Mouse (Mus musculus) lung, postnatal 0 days (tissue): ENCODE results near the gene Camta1. TPM values are rescaled to one million over a fixed set of nuclear protein-coding genes. Genes with fewer than 3 reads are reported as not detected.

Experiments
- ATAC-seq: fragments of 200-750 bp; cut with Nextera tagmentation; 2 replicates; pipeline ENCODE4 v1.8.0; 2017; ENCODE audit warnings: moderate library complexity
- DNase-seq: peaks from one replicate; pipeline ENCODE4 v3.0.0-alpha.2; 2016; ENCODE audit warnings: low spot score
- H3K27ac ChIP-seq: fragments of 300-500 bp; sonication (generic); 2 replicates; pipeline ENCODE4 v1.5.1; 2014; ENCODE audit warnings: antibody characterized with exemption, mild to moderate bottlenecking, low read length, mixed read lengths
- H3K27me3 ChIP-seq: fragments of 300-500 bp; sonication (generic); replicated peaks from 2 replicates; pipeline ENCODE4 v1.6.1; 2014; ENCODE audit warnings: low read length, mixed read lengths; ENCODE audit not compliant: insufficient read depth
- H3K36me3 ChIP-seq: fragments of 300-500 bp; sonication (generic); 2 replicates; pipeline ENCODE4 v1.6.1; 2014; ENCODE audit warnings: low read length, mixed read lengths; ENCODE audit not compliant: insufficient read depth
- H3K4me1 ChIP-seq: fragments of 300-500 bp; sonication (generic); 2 replicates; pipeline ENCODE4 v1.6.1; 2014; ENCODE audit warnings: antibody characterized with exemption, low read depth, low read length, mixed read lengths; ENCODE audit not compliant: insufficient read depth
- H3K4me2 ChIP-seq: fragments of 300-500 bp; sonication (generic); replicated peaks from 2 replicates; pipeline ENCODE4 v1.6.1; 2014; ENCODE audit warnings: low read depth, mild to moderate bottlenecking, low read length, moderate library complexity, mixed read lengths
- H3K4me3 ChIP-seq: fragments of 300-500 bp; sonication (generic); 2 replicates; pipeline ENCODE4 v1.5.1; 2014; ENCODE audit warnings: low read depth, low read length
- H3K9ac ChIP-seq: fragments of 300-500 bp; sonication (generic); replicated peaks from 2 replicates; pipeline ENCODE4 v1.6.1; 2014; ENCODE audit warnings: low read depth, mild to moderate bottlenecking
- H3K9me3 ChIP-seq: fragments of 300-500 bp; sonication (generic); 2 replicates; pipeline ENCODE4 v1.6.1; 2016; ENCODE audit warnings: low read length, mixed read lengths
- CTCF ChIP-seq: IDR thresholded peaks from 2 replicates; pipeline ENCODE4 v1.5.1; 2016; ENCODE audit warnings: antibody characterized with exemption, mild to moderate bottlenecking
- EP300 ChIP-seq: IDR thresholded peaks from 2 replicates; pipeline ENCODE4 v1.6.1; 2016; ENCODE audit warnings: antibody characterized with exemption, mild to moderate bottlenecking, control low read depth
- WGBS: fragments of 180-500 bp; shearing (Covaris S2); extraction: QIAGEN DNeasy Blood & Tissue Kit; methylation state at CpG from one replicate; pipeline ENCODE4 v1.1.7; 2014; 5-methylcytosine and 5-hydroxymethylcytosine counted together
- polyA plus RNA-seq: library from polyadenylated mRNA; unstranded; fragments of >200 nt; fragmentation: Nextera tagmentation; extraction: Ambion mirVana; gene quantifications from 2 replicates; pipeline ENCODE4 v1.2.1, GENCODE M21; 2015

The Camta1 gene
- polyA plus RNA-seq, 1 experiment from 2014 or later = 86.4 TPM

GRCm38 (mm10) chr4:151804208-151804607 lies 57.5 kb downstream of the Camta1 start:
- Histone ChIP-seq H3K4me3 (no peak overlapping the region), H3K4me2 (no peak overlapping the region), H3K27me3 (no peaks in the 10 kb centered on the region), H3K27ac (0 out of 2 replicates have a peak overlapping the region, but pooled peaks have one; percentile 5), H3K9ac (no peak overlapping the region), H3K9me3 (no peaks in the 10 kb centered on the region), H3K36me3 (no peaks in the 10 kb centered on the region), H3K4me1 (peaks cover 8% of the 10 kb centered on the region)
- ATAC-seq (no peak), DNase-seq (no peak)
- TF ChIP-seq EP300 (no peak), CTCF (no peak)
- WGBS = 73% methylated on average over 2 of the region's 2 CpGs

DNA sequence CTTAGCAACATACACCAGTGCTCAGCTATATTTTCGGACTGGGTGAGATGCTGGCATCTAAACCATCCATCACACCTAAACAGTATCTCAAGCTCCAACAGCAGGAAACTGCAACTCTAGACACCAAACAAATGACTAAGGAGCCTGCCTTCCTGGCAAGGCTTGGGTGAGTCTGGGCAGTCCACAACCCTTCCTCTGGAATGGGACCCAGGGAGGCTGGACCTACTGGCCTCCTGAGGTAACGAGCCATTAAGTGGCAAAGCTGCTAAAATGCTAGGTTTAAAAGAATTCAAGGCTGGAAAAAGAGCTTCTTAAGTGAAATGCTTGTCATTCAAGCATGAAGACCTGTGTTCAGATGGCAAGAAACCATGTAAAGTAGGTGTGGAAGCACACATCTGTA lies 63.0 kb downstream of the Camta1 start:
- no peaks in the 10 kb centered on the region for H3K9me3 ChIP-seq

DNA sequence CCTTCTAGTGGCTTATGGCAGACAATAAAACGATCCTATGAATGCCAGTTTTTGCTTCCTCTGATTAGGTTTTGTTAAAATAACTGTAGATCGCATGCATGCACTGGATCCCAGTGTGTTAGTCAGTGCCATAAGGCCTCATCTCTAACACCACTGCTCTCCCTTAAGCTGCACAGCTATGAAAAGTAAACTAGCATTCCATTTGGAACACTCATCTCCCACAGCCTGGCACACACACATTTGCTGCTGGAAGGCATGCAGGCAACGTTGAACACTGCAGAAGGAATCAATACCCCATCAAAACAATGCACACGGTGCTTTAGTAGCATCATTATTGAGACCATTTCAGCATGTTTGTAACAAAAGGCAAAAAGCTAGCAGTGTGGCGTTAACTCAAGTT lies 68.0 kb downstream of the Camta1 start:
- Histone ChIP-seq H3K4me3 (no peak overlapping the region), H3K9me3 (no peaks in the 10 kb centered on the region), H3K27me3 (no peaks in the 10 kb centered on the region), H3K4me1 (peaks cover 6% of the 10 kb centered on the region; the same call in 1 of the 2 replicates), H3K9ac (no peak overlapping the region), H3K36me3 (peaks cover 9% of the 10 kb centered on the region; the same call in 1 of the 2 replicates), H3K4me2 (no peak overlapping the region), H3K27ac (no peak overlapping the region)
- WGBS = 84% methylated on average over 5 of the region's 5 CpGs
- TF ChIP-seq CTCF (no peak), EP300 (no peak)
- DNase-seq (no peak), ATAC-seq (no peak)

More for the DNA sequence above, 63.0 kb downstream of the Camta1 start:
- Histone ChIP-seq H3K27me3 (no peaks in the 10 kb centered on the region), H3K4me2 (no peak overlapping the region), H3K9ac (no peak overlapping the region), H3K4me3 (no peak overlapping the region), H3K36me3 (no peaks in the 10 kb centered on the region), H3K27ac (no peak overlapping the region; the same call in 1 of the 2 replicates), H3K4me1 (peaks cover 8% of the 10 kb centered on the region; the same call in 1 of the 2 replicates)
- ATAC-seq = no peak
- WGBS = 65% methylated on average over 2 of the region's 2 CpGs
- no peak for DNase-seq
- no peak for TF ChIP-seq EP300

DNA sequence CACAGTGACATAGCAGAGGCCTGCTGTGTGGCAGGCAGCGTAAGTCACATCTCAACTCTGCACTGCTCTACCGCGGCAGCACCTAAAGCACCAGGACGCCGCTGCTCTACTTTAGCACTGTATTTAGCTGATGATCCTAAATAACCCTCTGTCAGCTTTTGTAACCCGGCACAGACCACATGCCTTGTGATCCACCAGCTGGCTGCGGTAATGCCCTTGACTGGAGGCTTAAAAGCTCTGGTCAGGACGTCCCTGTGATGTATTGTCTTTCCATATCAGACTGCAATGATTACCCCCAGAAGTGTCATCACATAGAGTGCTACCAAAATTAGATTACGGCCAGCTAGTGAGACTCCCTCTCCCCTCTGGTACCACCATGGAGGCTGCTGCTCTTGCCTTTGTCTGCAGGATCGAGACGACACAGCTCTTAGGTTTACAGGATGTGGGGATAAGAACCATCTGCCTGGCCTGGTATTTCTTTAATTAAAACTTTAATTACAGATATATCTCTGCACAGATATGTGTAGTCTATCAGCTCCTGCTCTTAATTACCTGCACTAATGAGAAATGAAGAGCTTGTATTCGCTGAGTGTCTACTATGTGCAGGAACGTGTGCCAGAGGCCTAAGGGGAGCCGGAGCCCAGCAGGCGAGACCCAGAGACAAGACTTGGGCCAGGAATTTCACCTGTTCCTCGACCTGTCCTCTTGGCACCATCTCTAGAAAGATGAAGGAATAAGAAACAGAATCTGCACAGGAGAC lies 74.5 kb downstream of the Camta1 start:
- H3K4me3 ChIP-seq = no peak overlapping the region
- DNase-seq = no peak
- no peaks in the 10 kb centered on the region for H3K9me3 ChIP-seq
- H3K9ac ChIP-seq = no peak overlapping the region
- H3K4me1 ChIP-seq = no peaks in the 10 kb centered on the region
- no peak overlapping the region for H3K27ac ChIP-seq
- H3K27me3 ChIP-seq = no peaks in the 10 kb centered on the region
- TF ChIP-seq CTCF (no peak), EP300 (no peak)
- H3K36me3 ChIP-seq = peaks cover 9% of the 10 kb centered on the region; the same call in 1 of the 2 replicates
- no peak for ATAC-seq
- 87% methylated on average over 16 of the region's 16 CpGs for WGBS
- H3K4me2 ChIP-seq = no peak overlapping the region

- Histone ChIP-seq H3K4me1 (no peaks in the 10 kb centered on the region), H3K9me3 (no peaks in the 10 kb centered on the region), H3K36me3 (no peaks in the 10 kb centered on the region), H3K4me3 (no peak overlapping the region), H3K4me2 (no peak overlapping the region), H3K9ac (no peak overlapping the region), H3K27me3 (no peaks in the 10 kb centered on the region), H3K27ac (no peak overlapping the region)
- no peak for TF ChIP-seq CTCF
- no peak for TF ChIP-seq EP300
- WGBS = 80% methylated on average over 6 of the region's 6 CpGs
- DNase-seq = no peak
- no peak for ATAC-seq
These were observed 81.2 kb downstream of the Camta1 start for GRCm38 (mm10) chr4:151780511-151780910.

DNA sequence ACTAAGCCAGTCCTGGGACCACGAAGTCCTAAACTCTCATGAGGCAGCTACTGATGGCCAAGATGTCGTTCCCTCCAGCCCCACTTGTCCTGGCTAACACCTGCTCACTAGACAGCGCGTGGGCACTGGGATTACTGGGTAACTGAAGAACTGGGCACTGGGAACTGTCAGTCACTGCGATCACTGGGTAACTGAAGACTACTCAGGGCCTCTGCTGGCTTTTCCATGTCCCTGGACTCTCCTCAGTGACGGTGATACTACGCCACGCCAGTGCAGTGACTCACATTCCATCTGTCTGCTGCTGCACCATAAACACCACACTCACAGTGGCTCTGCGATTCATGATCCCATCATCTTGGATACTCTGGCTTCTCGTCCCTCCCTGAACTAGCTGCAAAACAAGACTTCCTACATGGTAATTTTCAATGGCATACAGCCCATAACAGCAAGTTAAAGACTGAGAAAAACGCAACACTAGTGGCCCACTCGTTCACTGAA lies 81.7 kb downstream of the Camta1 start:
- DNase-seq = no peak
- H3K36me3 ChIP-seq = no peaks in the 10 kb centered on the region
- H3K4me3 ChIP-seq = no peak overlapping the region
- no peak overlapping the region for H3K9ac ChIP-seq
- 88% methylated on average over 12 of the region's 12 CpGs for WGBS
- TF ChIP-seq EP300 (no peak), CTCF (no peak)
- H3K4me1 ChIP-seq = no peaks in the 10 kb centered on the region
- H3K27me3 ChIP-seq = no peaks in the 10 kb centered on the region
- no peaks in the 10 kb centered on the region for H3K9me3 ChIP-seq
- H3K4me2 ChIP-seq = no peak overlapping the region
- ATAC-seq = no peak
- no peak overlapping the region for H3K27ac ChIP-seq
